Mouse (Mus musculus) lung, postnatal 25 days (tissue): ENCODE results near the gene Frem3.

Experiments
- DNase-seq: peaks from one replicate; pipeline ENCODE4 v3.0.0; 2022; ENCODE audit warnings: low spot score

Gene Frem3

DNA sequence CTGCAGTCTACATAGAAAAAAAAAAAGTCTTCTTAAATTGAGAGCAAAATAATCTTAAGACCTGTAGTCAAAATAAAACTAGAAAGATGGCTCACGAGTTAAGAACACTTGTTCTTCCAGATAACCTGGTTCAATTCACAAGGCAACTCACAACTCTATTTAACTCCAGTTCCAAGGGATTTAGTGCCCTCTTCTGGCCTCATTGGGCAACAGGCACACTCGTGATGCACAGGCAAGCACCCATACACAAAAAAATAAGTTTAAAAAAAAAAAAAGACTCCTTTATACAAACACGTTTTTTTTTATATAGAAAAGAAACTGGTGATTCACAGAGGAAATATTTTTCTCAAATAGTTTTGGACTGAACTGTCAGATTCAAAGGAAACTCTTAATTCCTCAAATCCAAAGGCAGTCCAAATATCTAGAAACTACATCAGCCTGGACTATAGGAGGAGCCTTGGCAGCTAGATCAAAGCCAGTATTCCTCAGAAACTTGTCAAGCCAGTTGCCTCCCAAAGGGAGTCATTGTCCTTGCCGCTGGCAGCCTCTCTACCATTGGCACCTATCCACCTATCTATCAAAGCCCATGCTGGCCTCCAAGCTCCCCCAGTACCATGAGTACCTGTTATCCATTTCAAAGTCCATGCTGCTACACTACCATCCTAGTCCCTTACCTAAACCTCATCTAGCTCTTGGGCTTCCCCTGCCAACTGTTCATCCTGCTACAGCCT, 100.0 kb downstream of the Frem3 start:
- DNase-seq, result no peak

DNA sequence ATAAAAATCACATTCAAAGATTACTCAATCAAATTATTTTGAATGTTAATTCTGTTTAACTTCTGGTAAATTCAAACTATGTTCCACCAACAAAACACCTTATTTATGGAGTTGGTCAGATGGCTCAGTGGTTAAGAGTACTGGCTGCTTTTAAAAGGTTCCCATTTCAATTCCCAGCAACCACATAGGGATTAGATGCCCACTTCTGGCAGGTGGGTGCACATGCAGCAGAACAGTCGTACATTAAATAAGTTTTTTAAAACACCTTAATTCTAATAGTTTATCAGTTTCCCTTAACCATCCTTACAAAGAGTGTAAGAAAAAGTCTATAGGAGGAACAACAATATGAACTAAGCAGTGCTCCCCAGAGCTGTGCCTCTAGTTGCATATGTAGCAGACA, 103.6 kb downstream of the Frem3 start:
- DNase-seq, result no peak

DNA sequence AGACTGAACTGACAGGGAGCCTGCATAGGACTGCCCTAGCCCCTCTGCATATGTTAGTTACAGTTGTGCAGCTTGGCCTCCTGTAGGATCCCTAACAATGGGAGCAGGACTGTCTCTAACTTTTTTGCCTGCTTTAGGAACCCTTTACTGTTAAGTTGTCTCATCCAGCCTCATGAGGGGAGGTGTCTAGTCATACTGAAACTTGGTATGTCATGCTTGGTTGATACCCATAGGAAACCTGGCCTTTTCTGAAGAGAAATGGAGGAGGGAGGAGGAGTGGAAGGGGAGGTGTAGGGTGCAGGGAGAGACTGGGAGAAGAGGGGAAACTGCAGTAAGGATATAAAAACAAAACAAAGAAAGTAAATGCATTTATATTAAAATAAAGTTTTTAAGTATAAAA, 121.4 kb downstream of the Frem3 start:
- DNase-seq, result no peak

DNA sequence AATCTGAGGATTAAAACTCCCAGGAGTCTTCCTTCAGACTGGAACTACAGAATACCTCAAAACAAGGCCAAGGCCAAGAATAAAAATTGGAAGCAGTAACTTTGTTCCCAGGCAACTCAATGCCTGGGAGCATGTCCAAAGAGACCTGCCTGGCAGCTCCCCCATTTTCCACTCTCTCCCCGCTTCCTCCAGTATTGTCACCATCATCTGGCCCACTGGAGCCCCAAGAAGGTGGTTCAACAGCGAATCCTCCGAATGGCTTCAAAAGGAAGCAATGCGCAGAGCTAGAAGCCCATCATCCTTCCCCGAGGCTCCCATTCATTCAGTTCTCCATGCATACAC, 127.1 kb downstream of the Frem3 start:
- DNase-seq, result no peak

DNA sequence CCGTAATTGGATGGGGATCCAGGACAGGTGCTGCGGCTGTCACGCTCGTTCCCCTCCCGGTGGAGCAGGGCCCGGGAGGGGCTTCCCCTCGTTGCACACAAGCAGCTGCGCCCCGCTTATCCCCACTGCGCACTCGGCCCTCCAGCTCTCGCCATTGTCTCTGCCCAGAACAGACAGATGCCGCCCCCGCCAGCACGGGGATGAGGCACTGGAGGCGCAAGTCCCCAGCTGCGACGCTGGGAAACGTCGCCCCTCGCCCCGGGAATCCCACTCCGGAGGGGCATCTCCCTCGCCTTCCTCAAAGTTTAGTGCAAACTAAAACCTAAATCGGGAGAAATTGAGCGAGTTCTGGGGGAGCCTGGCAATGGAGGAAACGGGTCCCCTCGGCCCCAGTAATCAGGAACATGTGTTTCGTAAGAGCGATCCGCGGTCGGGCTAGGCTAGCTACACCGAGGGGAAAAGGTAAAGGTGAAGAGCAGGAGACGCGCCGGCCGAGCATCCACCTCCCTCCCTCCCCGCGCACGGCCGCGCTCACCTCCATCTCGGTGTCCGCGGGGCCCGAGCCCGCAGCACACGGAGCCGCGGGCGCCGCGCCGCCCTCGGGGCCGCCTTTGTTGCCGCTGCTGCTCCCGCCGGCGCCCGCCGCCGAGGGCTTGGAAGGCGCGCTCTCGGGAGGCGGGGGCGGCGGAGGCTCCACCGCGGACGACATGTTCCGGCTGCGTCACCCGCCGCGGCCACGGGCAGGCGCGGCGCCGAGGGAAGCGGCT, 127.7 kb downstream of the Frem3 start:
- peak; percentile 7 for DNase-seq

DNA sequence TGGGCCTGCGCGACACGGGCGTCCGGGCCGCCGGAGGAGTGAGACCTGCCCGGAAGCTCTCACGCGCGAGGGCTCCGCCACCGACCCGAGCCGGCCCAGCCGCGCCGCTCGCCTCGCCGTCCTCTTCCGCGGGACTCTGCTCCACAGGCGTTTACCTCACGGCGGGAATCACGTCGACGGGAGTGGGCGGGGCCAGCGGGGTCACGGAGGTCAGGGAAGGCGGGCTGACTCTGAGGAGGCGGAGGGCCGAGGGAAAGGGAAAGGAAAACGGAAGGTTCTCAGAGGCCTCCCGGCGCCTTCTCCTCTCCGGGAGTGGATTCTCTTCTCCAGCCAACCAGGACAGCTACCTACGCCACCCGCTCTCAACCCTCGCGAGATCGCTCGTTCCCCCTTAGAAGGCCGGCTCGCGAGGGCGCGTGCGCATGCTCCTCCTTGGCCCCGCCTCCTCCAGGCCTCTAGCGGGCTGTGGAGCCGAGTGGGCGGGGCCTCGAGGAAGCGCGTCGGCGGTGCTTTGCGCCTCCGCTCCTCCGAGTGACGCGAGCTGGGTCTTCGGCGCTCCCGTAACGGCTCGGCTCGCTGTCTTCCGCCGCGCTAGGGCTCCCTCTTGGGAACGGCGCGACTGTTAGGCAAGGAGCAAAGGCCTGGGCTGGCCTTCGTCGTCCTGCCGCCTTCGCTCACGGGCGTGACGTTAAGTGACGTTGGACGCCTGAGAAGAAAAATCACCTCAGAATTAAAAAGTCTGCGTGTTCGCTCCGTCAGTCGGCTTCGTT, 128.5 kb downstream of the Frem3 start, which contains the start of gene Smarca5:
Gene Smarca5, minus strand, starts transcription at position 343 of the 770 bp plus-strand sequence.
- DNase-seq, result peak; percentile 94

DNA sequence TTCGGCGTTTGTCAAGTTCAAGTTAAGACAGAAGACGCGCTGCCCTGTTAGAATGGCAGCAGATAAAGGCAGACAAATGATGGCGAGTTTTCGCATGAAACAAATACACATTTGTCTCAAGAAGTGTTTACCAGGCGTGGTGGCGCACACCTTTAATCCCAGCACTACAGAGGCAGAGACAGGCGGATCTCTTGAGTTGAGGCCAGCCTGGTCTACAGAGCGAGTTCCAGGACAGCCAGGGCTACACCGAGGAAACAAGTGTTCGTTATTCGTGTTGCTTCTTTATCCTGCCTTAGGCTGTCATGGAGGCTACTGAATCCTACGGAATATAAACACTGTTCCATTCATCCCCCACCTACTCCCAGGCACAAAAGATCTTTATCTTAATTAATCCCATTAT, 129.1 kb downstream of the Frem3 start:
- no peak for DNase-seq
